Mouse (Mus musculus): ENCODE measurements around the gene Exosc2. TPM values are rescaled to one million over a fixed set of nuclear protein-coding genes. Genes with fewer than 3 reads are reported as not detected.

Gene Exosc2
- total and polyA plus RNA-seq, 2 experiments from 2014 or later: 33.4 to 34.0 TPM

DNA sequence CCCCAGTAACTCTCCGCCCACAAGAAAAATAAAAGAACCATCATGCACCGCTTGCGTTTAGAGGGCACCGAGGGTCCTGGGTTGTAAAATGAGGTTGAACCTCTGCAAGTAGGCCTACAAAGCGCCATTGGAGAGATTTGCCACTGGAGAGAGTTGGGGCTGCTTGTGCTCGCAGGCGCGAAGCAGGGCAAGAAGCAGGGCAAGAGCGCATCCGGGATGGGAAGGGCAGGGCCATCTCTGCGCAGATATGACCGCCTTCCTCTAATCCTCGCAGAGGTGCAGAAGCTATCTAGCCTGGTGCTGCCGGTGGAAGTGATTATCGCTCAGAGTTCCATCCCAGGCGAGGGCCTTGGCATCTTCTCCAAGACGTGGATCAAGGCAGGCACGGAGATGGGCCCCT lies 28.6 kb upstream of the Exosc2 start:
- ATAC-seq (no peak), DNase-seq (no peak)
- Histone ChIP-seq H3K9ac (no peak overlapping the region), H3K9me3 (ENCODE audit: low read length) (no peaks in the 10 kb centered on the region), H3K27me3 (ENCODE audit: insufficient read depth, low read length) (peaks cover 61% of the 10 kb centered on the region), H3K4me1 (ENCODE audit: insufficient read depth) (no peaks in the 10 kb centered on the region), H3K4me3 (ENCODE audit: low read depth, low read length) (no peak overlapping the region), H3K36me3 (ENCODE audit: insufficient read depth) (no peaks in the 10 kb centered on the region), H3K27ac (ENCODE audit: low read depth, low read length) (no peak overlapping the region), H3K4me2 (ENCODE audit: low read depth) (no peak overlapping the region)
- 7% methylated on average over 18 of the region's 18 CpGs for WGBS
- TF ChIP-seq CTCF (IDR thresholded peaks at IDR 0.05; ENCODE audit: low read depth): no peak

DNA sequence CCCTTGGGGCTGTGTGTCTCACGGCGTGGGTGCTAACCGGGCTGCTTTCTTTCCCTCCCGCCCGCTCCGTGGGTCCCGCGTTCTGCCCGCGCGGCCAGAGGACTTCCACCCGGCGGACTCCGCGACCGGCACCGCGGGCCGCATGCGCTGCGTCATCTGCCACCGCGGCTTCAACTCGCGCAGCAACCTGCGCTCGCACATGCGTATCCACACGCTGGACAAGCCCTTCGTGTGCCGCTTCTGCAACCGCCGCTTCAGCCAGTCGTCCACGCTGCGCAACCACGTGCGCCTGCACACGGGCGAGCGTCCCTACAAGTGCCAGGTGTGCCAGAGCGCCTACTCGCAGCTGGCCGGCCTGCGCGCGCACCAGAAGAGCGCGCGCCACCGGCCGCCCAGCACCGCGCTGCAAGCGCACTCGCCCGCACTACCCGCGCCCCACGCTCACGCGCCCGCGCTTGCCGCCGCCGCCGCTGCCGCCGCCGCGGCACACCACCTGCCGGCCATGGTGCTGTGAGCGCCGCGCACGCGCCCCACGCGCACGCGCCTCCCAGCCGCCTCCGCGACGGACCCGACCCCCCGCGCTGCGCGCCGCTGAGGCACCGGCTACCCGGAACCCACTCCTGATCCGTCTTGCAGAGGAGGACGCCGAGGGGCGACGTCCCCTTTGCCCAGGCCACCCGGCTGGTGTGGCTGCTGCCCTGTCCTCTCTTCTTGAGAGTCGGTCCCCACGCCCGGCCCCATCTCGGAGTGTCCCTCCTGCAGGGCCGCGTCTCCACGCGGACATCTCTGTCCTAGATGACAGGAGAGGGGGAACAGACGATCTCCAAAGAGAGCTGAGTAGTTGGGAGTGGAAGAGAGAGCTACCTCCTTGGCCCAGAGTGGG lies 16.3 kb upstream of the Exosc2 start:
- Histone ChIP-seq H3K9ac (peak overlapping the region; percentile 54), H3K27me3 (ENCODE audit: insufficient read depth, low read length) (peaks cover 37% of the 10 kb centered on the region), H3K36me3 (ENCODE audit: insufficient read depth) (no peaks in the 10 kb centered on the region), H3K9me3 (ENCODE audit: low read length) (no peaks in the 10 kb centered on the region), H3K4me3 (ENCODE audit: low read depth, low read length) (peak overlapping the region; percentile 53), H3K4me2 (ENCODE audit: low read depth) (peak overlapping the region; percentile 89), H3K27ac (ENCODE audit: low read depth, low read length) (no peak overlapping the region), H3K4me1 (ENCODE audit: insufficient read depth) (no peaks in the 10 kb centered on the region)
- WGBS: 1% methylated on average over 76 of the region's 109 CpGs
- ATAC-seq: peak; percentile 86
- TF ChIP-seq CTCF (IDR thresholded peaks at IDR 0.05; ENCODE audit: low read depth): no peak
- DNase-seq: peak; percentile 86

DNA sequence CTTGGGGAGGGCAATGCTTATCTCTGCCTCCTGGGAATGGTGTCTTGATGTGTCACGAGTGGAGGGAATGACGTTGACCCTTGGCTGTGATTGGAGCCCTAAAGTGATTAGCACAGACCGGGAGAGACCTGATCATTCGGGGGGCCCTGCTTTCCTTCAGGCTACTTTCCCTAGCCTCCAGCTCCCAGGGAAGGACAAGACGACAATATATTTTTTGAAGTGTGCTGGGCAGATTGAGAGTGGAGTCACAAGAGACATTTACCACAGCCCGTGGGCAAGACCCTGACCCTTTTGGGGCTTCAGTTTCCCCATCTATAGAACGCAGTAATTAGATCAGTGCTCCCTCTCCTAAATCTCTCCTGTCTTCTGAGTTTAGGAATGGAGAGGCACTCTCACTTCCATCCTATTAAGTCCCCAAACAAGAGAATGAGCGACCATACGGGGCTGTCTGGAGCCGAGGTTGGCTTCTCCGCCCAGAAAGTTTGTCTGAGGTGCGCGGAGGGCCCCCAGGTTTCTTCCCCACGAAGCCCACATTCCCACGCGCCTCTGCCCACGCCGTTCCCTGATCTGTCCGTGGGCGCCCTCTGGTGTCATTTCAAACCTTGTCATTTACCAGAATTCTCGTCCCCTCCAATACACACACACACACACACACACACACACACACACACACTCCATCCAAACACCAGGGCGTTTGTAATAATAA lies 15.5 kb upstream of the Exosc2 start:
- peak overlapping the region; percentile 89 for H3K4me2 ChIP-seq (ENCODE audit: low read depth)
- H3K4me3 ChIP-seq (ENCODE audit: low read depth, low read length): peak overlapping the region; percentile 53
- ATAC-seq: no peak; the same call in 1 of the 2 replicates
- no peak overlapping the region for H3K27ac ChIP-seq (ENCODE audit: low read depth, low read length)
- peak overlapping the region; percentile 54; the same call in 1 of the 2 replicates for H3K9ac ChIP-seq
- peak; percentile 80 for DNase-seq
- WGBS: 4% methylated on average over 22 of the region's 22 CpGs
- no peaks in the 10 kb centered on the region for H3K4me1 ChIP-seq (ENCODE audit: insufficient read depth)
- no peaks in the 10 kb centered on the region for H3K36me3 ChIP-seq (ENCODE audit: insufficient read depth)
- peaks cover 30% of the 10 kb centered on the region for H3K27me3 ChIP-seq (ENCODE audit: insufficient read depth, low read length)
- peak; percentile 72 for TF ChIP-seq CTCF (IDR thresholded peaks at IDR 0.05; ENCODE audit: low read depth)
- no peaks in the 10 kb centered on the region for H3K9me3 ChIP-seq (ENCODE audit: low read length)

DNA sequence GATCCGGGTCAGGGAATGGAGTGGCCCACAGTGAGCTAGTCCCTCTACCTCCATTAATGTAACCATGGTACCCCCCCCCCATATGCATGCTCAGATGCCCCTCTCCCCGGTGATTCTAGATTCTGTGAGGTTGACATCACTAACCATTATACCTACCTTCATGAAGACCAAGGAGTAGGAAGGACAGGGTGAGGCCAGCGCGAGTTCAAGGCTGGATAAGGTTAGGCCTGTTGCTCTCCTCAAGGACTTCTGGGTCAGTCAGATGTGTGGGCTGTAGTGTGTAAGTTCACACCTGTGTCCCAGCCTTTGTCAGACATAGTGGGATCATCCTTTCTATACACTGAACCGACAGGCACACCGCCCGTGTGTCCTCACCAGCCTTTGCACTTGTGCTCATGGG lies 14.1 kb upstream of the Exosc2 start:
- Histone ChIP-seq H3K9ac (no peak overlapping the region), H3K4me2 (ENCODE audit: low read depth) (no peak overlapping the region), H3K9me3 (ENCODE audit: low read length) (no peaks in the 10 kb centered on the region), H3K4me3 (ENCODE audit: low read depth, low read length) (no peak overlapping the region), H3K27me3 (ENCODE audit: insufficient read depth, low read length) (peaks cover 29% of the 10 kb centered on the region), H3K27ac (ENCODE audit: low read depth, low read length) (no peak overlapping the region), H3K36me3 (ENCODE audit: insufficient read depth) (no peaks in the 10 kb centered on the region), H3K4me1 (ENCODE audit: insufficient read depth) (no peaks in the 10 kb centered on the region)
- ATAC-seq (no peak), DNase-seq (no peak)
- no peak for TF ChIP-seq CTCF (IDR thresholded peaks at IDR 0.05; ENCODE audit: low read depth)
- WGBS: 85% methylated on average over 7 of the region's 7 CpGs

DNA sequence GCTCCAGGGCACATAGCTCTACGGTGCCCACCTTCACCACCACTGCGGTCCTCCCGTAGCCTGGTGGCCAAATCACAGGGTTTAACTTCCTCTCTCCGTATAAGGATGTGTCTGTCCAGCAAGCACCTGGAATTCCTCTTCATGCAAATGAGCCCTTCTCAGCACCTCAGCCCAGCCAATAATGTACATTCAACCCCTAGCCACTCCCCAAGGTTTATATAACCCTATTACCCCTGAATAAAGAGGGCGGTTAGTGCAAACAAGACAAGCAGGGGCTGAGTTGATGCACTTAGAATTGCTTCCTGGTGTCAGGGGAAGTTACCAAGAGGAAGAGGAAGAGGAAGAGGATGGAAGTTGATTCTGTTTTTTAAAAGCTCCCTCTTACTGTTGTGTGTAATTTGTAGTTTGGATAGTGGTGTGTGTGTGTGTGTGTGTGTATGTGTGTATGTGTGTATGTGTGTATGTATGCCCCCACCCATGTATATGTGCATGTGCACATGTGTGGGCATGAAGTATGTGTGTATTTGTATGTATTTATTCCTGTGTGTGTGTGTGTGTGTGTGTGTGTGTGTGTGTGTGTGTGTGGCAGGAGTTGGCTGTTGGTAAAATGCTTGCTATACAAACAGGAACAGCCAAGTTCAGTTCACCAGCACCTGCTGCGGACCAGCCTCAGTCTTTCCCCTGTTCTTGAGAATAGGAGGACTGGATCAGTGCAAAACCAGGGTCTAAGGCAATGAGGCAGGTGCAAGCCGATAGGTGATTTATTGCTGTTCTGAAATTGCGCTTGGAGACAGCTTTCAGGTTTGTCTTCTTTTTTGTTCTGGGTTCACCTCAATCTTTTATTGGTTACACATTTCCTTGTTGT lies 7.3 kb upstream of the Exosc2 start:
- no peak overlapping the region for H3K4me3 ChIP-seq (ENCODE audit: low read depth, low read length)
- no peaks in the 10 kb centered on the region for H3K36me3 ChIP-seq (ENCODE audit: insufficient read depth)
- 67% methylated on average over 8 of the region's 8 CpGs for WGBS
- peaks cover 6% of the 10 kb centered on the region for H3K27me3 ChIP-seq (ENCODE audit: insufficient read depth, low read length)
- H3K9me3 ChIP-seq (ENCODE audit: low read length): no peaks in the 10 kb centered on the region
- no peak overlapping the region for H3K9ac ChIP-seq
- H3K27ac ChIP-seq (ENCODE audit: low read depth, low read length): no peak overlapping the region
- no peak overlapping the region for H3K4me2 ChIP-seq (ENCODE audit: low read depth)
- no peak for TF ChIP-seq CTCF (IDR thresholded peaks at IDR 0.05; ENCODE audit: low read depth)
- DNase-seq: no peak
- ATAC-seq: no peak
- H3K4me1 ChIP-seq (ENCODE audit: insufficient read depth): no peaks in the 10 kb centered on the region

DNA sequence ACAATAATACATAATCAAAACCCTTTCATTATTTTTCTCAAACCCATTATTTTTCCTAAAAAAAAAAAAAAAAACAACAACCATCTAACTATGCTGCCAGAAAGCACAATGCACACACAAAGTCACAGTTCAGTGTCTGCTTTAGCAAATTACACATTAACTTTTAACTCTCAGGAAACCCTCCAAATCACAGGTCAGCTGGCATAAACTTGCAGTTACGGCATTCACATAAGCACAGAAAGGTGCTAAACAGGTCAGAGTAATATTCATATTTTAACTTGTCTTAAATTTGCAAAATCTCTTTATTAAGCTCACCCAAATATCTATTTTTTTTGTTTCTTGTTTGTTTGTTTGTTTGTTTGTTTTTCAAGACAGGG lies 6.7 kb upstream of the Exosc2 start:
- no peak overlapping the region for H3K27ac ChIP-seq (ENCODE audit: low read depth, low read length)
- H3K4me1 ChIP-seq (ENCODE audit: insufficient read depth): no peaks in the 10 kb centered on the region
- no peak overlapping the region for H3K4me2 ChIP-seq (ENCODE audit: low read depth)
- H3K4me3 ChIP-seq (ENCODE audit: low read depth, low read length): no peak overlapping the region
- peaks cover 6% of the 10 kb centered on the region; the same call in 1 of the 2 replicates for H3K27me3 ChIP-seq (ENCODE audit: insufficient read depth, low read length)
- no peaks in the 10 kb centered on the region for H3K36me3 ChIP-seq (ENCODE audit: insufficient read depth)
- WGBS: 98% methylated on average over 1 of the region's 1 CpGs
- no peak overlapping the region for H3K9ac ChIP-seq
- DNase-seq: no peak
- no peak for TF ChIP-seq CTCF (IDR thresholded peaks at IDR 0.05; ENCODE audit: low read depth)
- no peaks in the 10 kb centered on the region for H3K9me3 ChIP-seq (ENCODE audit: low read length)
- no peak for ATAC-seq
